Mouse (Mus musculus) megakaryocyte, adult 5-6 weeks (primary cell): Measurements from ENCODE around the gene Junb. TPM values are rescaled to one million over a fixed set of nuclear protein-coding genes. Genes with fewer than 3 reads are reported as not detected.

Source experiments
- ATAC-seq: 2 replicates; pipeline ENCODE4 v1.8.0; 2016; ENCODE audit warnings: mild to moderate bottlenecking, inconsistent platforms; ENCODE audit not compliant: poor library complexity, severe bottlenecking
- total RNA-seq, 2 experiments: library from RNA; stranded (forward) in 1 of 2; stranded (reverse) in 1 of 2; fragments of 153-499, 151-499 nt in 1 of 2; fragments of 221-1000, 200-1000 nt in 1 of 2; gene quantifications; 2 replicates each; pipeline versions ENCODE4 v1.2.3 to v1.2.4; 2015 to 2017

The Junb gene
- total RNA-seq (2015): 45.5 and 60.4 TPM in 2 replicates
- 110 and 125 TPM in 2 replicates for total RNA-seq (2017)

- peak; percentile 43 for ATAC-seq
Measured at GRCm38 (mm10) chr8:84978248-84978940, at the start of gene Junb. TSS of gene Junb (minus strand) at chr8:84978718.

- ATAC-seq: no peak
Measured at GRCm38 (mm10) chr8:85027922-85028321, 49.4 kb upstream of the Junb start.

GRCm38 (mm10) chr8:85027516-85027855 is 49.0 kb upstream of the Junb start:
- no peak for ATAC-seq

- peak; percentile 85 for ATAC-seq
Measured at GRCm38 (mm10) chr8:85026670-85027515, 48.4 kb upstream of the Junb start, which contains the start of gene Trir. TSS of gene Trir (plus strand) at chr8:85026823.

- peak; percentile 82 for ATAC-seq
Measured at GRCm38 (mm10) chr8:85025098-85025932, 46.8 kb upstream of the Junb start, which contains the start of gene Asna1. TSS of gene Asna1 (minus strand) at chr8:85025281.

- no peak for ATAC-seq
Measured at GRCm38 (mm10) chr8:85023846-85024245, 45.3 kb upstream of the Junb start.

GRCm38 (mm10) chr8:85021514-85022055 is 43.1 kb upstream of the Junb start:
- ATAC-seq: no peak

- no peak for ATAC-seq
Measured at GRCm38 (mm10) chr8:85017209-85017608, 38.7 kb upstream of the Junb start.

GRCm38 (mm10) chr8:85016724-85017123 is 38.2 kb upstream of the Junb start:
- ATAC-seq: no peak

GRCm38 (mm10) chr8:85014431-85014830 is 35.9 kb upstream of the Junb start, which contains the start of gene Best2:
TSS of gene Best2 (minus strand) at chr8:85014531.
- no peak for ATAC-seq

- peak; percentile 95 for ATAC-seq
Measured at GRCm38 (mm10) chr8:85013230-85013840, 34.8 kb upstream of the Junb start.

GRCm38 (mm10) chr8:85011242-85011641 is 32.7 kb upstream of the Junb start:
- ATAC-seq: no peak

GRCm38 (mm10) chr8:85007686-85008085 is 29.2 kb upstream of the Junb start:
- peak; percentile 84 for ATAC-seq

GRCm38 (mm10) chr8:84997649-84998295 is 19.3 kb upstream of the Junb start:
- ATAC-seq: peak; percentile 100

GRCm38 (mm10) chr8:84996978-84997377 is 18.5 kb upstream of the Junb start:
- no peak for ATAC-seq

GRCm38 (mm10) chr8:84995680-84996079 is 17.2 kb upstream of the Junb start:
- ATAC-seq: no peak

- no peak for ATAC-seq
Measured at GRCm38 (mm10) chr8:84994375-84994774, 15.9 kb upstream of the Junb start.

GRCm38 (mm10) chr8:84990836-84991235 is 12.3 kb upstream of the Junb start:
- ATAC-seq: no peak

GRCm38 (mm10) chr8:84990349-84990748 is 11.8 kb upstream of the Junb start, which contains the start of gene Hook2:
TSS of gene Hook2 (plus strand) at chr8:84990603.
- ATAC-seq: peak; percentile 77

GRCm38 (mm10) chr8:84989810-84990209 is 11.3 kb upstream of the Junb start:
- peak; percentile 59 for ATAC-seq
